Mouse (Mus musculus): ENCODE measurements around the gene Znhit2. TPM values are rescaled to one million over a fixed set of nuclear protein-coding genes. Genes with fewer than 3 reads are reported as not detected.
"Not testable (repeated sequence)": the region's sequence is repeated elsewhere in the genome, so short reads cannot be mapped to it uniquely, and the experiment has no call there.

The Znhit2 gene
- 10 to 100 TPM; 33.4 to 38.1 TPM for total RNA-seq (2021)

DNA sequence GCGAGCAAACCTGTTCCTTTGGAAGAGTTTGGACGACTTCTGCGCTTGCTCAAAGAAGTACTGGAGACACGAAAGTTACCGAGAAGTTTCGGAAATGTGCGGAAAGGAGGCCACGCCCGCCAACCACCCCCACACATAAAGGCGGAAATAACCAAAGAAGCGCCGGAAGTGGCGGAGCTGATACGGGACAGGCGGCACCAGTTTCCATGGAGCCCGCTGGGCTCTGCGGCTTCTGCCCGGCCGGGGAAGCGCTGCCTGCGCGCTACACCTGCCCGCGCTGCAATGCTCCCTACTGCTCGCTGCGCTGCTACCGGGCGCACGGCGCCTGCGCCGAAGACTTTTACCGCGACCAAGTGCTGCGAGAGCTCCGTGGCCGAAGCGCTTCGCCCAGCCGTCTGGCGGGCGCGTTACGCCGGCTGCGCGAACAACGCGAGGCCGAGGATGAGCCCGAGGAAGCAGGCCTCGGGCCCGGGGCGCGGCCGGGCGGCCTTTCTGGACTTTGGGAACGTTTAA lies at the start of gene Znhit2:
Gene Znhit2 (plus strand): TSS at position 172 of the 513 bp plus-strand sequence.
- intact Hi-C loops (cut with DNase I) = loop anchor here (5.0 kb wide), 1 partner anchor 276 kb away; no protein-coding TSS in a partner anchor
- DNase-seq (ENCODE audit: low spot score in 2 of 2) = peak; percentile 95 to 98

DNA sequence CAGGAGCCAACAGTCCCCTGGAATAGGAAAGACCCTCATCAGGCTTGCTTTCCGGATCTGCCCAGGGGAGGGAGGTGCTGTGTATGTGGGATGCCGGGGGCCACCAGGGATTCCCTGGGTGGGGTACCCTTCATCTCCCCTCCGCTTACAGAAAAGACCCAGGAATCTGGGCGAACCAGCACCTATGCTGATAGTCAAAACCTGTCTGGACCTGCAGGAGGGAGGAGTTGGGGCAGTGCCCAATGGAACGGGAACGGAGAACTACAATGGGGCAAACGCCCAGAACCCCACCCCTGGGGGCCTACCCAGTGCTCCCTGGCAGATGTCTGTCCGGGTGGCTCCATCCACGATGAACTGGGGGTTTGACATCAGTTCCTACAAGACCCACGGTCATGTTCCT lies 47.3 kb upstream of the Znhit2 start:
- no peak for DNase-seq (ENCODE audit: low spot score in 2 of 2)
- intact Hi-C loops (cut with DNase I) = loop anchor here (2.0 kb wide), 1 partner anchor 89 kb away; the partner anchor contains the start of gene Cdc42ep2

DNA sequence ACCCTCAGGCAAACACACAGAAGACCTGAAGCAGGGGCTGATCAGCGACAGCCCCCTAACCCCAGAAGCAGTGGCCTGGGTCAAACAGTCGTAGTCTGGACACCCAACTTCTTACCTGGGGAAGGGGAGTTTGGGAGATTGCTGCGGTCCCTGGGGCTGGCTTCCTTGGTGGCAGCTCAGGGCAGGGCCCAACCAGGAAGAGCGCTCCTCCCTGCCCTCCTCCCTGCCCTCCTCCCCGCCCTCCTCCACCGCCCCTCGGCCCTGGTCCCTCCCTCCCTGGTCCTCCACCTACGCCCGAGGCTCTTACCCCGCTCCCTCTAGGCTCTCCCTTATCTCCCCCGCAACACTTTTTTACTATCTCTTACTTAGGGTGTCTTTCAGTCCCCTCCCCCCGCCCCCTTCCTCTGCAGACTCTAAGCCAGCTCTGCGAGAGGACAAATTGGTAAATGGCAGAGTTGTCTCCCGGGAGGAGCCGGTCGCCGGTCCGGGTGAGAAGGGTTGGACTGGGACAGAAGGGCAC lies 45.9 kb upstream of the Znhit2 start:
- no peak for DNase-seq (ENCODE audit: low spot score in 2 of 2)
- intact Hi-C loops (cut with DNase I) = loop anchor here (2.0 kb wide), 1 partner anchor 90 kb away; the partner anchor contains the start of gene Cdc42ep2

DNA sequence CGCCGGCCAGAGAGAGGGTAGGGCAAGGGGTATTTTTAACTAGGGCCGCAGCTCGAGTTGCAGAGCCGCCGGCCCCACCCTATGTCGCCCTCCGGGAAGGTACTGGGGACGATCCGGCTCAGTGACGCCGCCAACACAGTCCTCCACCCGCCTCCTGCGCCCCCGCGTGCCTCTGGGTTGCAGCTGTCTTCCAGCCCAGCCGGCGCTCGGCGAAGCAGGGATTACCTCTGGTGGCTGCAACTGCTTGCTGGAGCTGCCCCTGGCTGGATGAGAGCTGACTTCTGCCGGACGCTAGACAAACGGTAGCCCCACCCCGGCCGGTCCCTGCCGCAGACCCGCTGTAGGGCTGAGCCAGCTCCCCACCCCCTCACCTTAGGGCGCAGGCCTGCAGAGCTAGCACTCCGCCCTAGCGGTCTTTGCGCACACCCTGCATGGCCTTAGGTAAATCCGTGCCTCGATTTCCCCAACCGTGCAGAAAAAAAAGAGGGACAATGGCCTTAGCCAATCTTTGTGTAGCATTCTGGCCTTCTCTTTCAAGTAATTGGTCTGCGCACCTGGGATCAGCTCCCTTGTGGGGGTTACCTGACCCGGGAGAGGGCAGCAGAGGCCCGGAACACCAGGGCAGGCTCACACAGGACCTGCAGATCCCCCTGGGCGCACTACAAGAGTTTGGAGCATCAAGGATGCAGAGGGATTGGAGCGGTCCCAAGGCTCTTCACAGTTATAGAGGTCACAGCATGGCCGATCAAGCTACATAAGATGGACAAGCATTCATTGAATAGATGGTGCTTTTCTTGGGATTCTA lies 45.3 kb upstream of the Znhit2 start, which contains the start of gene Capn1:
Gene Capn1 (minus strand): TSS at position 387 of the 805 bp plus-strand sequence.
- intact Hi-C loops (cut with DNase I) = loop anchor here (2.0 kb wide), 1 partner anchor 91 kb away; the partner anchor contains the start of gene Cdc42ep2
- peak; percentile 65 to 73 for DNase-seq (ENCODE audit: low spot score in 2 of 2)

- no peak for DNase-seq (ENCODE audit: low spot score in 2 of 2)
- intact Hi-C loops (cut with DNase I) = no loop called here
Measured at GRCm38 (mm10) chr19:6016532-6016931, 44.5 kb upstream of the Znhit2 start.

GRCm38 (mm10) chr19:6018142-6019089 lies 42.6 kb upstream of the Znhit2 start:
- intact Hi-C loops (cut with DNase I) = loop anchor here (1.0 kb wide), 1 partner anchor 54 kb away; the partner anchor contains the start of gene Pola2

DNA sequence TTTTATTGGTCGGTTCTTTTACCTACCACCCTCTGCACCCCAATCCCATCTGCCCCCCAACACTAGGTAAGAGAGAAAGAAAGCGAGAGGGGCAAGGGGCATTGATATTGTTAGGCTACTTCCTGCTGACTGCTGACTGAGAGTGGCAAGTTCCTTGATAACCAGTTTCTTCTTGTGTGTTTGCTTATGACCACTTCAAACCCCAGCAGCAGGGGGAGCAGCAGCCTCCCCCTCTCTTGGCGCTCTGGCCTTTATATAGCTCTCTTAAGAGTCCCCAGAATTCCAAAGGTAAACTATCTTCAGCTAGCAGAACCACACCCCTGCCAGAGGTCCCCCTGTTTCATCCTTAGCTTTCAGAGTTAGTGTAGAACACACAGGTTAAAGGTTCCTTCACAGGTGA lies 40.7 kb upstream of the Znhit2 start:
- no peak for DNase-seq (ENCODE audit: low spot score in 2 of 2)
- intact Hi-C loops (cut with DNase I) = loop anchor here (10.0 kb wide), 1 partner anchor 235 kb away; no protein-coding TSS in a partner anchor

More at GRCm38 (mm10) chr19:6018142-6019089, 42.6 kb upstream of the Znhit2 start:
- DNase-seq (ENCODE audit: low spot score in 2 of 2) = peak; percentile 81 to 90

- intact Hi-C loops (cut with DNase I) = loop anchor here (10.0 kb wide), 1 partner anchor 238 kb away; no protein-coding TSS in a partner anchor
- DNase-seq (ENCODE audit: low spot score in 2 of 2) = no peak
Measured at GRCm38 (mm10) chr19:6023059-6023458, 37.9 kb upstream of the Znhit2 start.

- intact Hi-C loops (cut with DNase I) = loop anchor here (10.0 kb wide), 1 partner anchor 239 kb away; no protein-coding TSS in a partner anchor
- no peak for DNase-seq (ENCODE audit: low spot score in 2 of 2)
Measured at GRCm38 (mm10) chr19:6023930-6024329, 37.1 kb upstream of the Znhit2 start.

DNA sequence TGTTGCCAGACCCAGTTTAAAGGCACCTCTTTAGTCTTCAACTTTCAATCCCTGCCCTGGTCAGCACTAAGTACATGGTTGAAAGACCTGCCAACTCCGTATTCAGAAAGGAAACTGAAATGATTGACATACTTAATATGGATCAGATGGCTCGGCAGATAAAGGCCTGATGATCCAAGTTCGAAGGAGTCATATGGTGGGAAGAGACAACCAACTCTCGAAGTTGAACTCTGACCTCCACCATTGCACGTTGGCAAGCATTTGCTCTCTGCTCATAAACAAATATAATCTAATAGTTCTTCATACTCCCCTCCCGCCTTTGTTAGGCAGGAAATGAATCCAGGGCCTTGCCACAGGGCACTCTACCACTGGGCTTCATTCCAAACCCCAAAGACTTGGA lies 32.0 kb upstream of the Znhit2 start:
- intact Hi-C loops (cut with DNase I) = loop anchor here (10.0 kb wide), 1 partner anchor 244 kb away; no protein-coding TSS in a partner anchor
- no peak for DNase-seq (ENCODE audit: low spot score in 2 of 2)

- no peak for DNase-seq (ENCODE audit: low spot score in 2 of 2)
- intact Hi-C loops (cut with DNase I) = loop anchor here (10.0 kb wide), 1 partner anchor 245 kb away; no protein-coding TSS in a partner anchor
Measured at GRCm38 (mm10) chr19:6029426-6029825, 31.6 kb upstream of the Znhit2 start.

DNA sequence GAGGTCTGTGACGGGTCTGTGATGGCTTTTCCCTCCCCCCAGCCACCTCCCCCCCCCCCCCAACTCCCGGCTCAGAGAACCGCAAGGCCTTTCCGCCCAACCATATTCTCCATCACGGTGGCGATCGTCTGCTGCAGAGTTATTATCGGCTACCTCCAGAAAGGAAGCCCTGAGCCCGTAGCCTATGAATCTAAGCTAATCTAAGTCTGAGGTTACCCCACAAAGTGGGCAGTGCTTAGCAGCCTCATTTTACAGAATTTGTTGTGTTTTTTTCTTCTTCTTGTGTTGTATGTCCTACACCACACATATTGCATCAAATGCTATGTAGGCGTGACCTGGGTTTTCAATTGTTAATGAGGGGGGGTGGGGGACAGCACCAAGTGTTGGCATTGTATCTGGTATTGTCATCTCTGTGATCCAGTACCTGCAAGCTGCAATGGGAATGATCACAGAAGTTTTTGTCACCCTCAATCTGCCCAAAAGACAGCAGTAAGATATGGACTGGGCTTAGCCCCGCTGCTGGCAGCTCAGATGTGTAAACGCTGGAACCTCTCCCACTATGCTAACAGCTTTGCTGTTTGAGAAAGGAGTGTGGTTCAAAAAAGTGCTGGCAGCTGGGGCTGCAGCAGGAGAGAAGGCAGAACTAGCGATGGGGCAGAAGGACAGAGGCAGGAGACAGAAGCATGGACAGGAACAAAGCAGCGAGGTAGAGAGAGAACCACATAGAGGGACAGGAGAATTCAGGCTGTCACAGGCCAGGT lies 30.3 kb upstream of the Znhit2 start:
- intact Hi-C loops (cut with DNase I) = no loop called here

DNA sequence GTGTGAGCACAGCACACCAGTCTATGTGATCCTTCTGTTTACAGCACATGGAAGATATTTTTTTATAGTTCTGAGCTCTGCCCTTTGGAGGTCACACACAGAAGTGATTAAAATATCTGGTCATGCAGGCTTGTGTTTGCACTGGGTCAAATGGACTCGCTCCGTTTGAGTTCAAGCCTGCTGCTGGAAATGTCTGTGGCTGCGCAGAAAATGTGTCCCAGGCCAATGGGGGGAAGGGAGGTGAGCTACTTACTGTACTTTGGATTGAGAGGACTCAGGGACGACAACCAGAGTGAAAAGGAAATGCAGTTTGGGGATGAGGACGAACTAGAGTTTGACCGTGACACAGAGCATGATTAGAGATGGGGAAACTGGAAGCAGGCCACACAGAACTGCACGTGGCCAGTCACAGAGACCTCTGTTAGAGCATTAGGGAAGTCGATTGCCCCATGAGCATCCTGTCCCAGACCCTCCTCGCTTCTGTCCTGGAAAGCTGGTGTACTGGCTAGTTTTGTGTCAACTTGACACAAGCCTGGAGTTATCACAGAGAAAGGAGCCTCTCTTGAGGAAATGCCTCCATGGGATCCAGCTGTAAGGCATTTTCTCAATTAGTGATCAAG lies 24.9 kb upstream of the Znhit2 start:
- DNase-seq (ENCODE audit: low spot score in 2 of 2) = no peak
- intact Hi-C loops (cut with DNase I) = no loop called here

More for the DNA sequence above, 30.3 kb upstream of the Znhit2 start:
- DNase-seq (ENCODE audit: low spot score in 2 of 2) = no peak

- DNase-seq (ENCODE audit: low spot score in 2 of 2) = no peak
- intact Hi-C loops (cut with DNase I) = no loop called here
Measured at GRCm38 (mm10) chr19:6037695-6038094, 23.3 kb upstream of the Znhit2 start.

GRCm38 (mm10) chr19:6038326-6038725 lies 22.7 kb upstream of the Znhit2 start:
- DNase-seq (ENCODE audit: low spot score in 2 of 2) = no peak
- intact Hi-C loops (cut with DNase I) = no loop called here

DNA sequence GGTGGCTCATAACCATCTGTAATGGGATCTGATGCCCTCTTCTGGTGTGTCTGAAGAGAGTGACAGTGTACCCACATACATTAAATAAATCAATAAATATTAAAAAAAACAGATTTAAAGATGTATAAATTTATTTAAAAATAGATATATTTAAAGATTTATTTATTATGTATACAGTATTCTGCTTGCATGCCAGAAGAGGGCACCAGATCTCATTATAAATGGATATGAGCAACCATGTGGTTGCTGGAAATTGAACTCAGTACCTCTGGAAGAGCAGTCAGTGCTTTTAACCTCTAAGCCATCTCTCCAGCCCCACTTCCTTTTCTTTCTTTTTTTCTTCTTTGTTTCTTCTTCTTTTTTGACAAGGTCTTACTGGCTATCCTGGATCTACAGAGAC lies 21.0 kb upstream of the Znhit2 start:
- intact Hi-C loops (cut with DNase I) = loop anchor here (5.0 kb wide), 1 partner anchor 118 kb away; the partner anchor contains the start of gene Cdc42ep2

GRCm38 (mm10) chr19:6042293-6042692 lies 18.7 kb upstream of the Znhit2 start:
- intact Hi-C loops (cut with DNase I) = loop anchor here (5.0 kb wide), 1 partner anchor 120 kb away; the partner anchor contains the start of gene Cdc42ep2

More for the DNA sequence above, 21.0 kb upstream of the Znhit2 start:
- no peak for DNase-seq (ENCODE audit: low spot score in 2 of 2)

GRCm38 (mm10) chr19:6044102-6044501 lies 16.9 kb upstream of the Znhit2 start:
- intact Hi-C loops (cut with DNase I) = loop anchor here (5.0 kb wide), 1 partner anchor 122 kb away; the partner anchor contains the start of gene Cdc42ep2

More at GRCm38 (mm10) chr19:6042293-6042692, 18.7 kb upstream of the Znhit2 start:
- no peak for DNase-seq (ENCODE audit: low spot score in 2 of 2)

More at GRCm38 (mm10) chr19:6044102-6044501, 16.9 kb upstream of the Znhit2 start:
- DNase-seq (ENCODE audit: low spot score in 2 of 2) = not testable (repeated sequence)

Data from left cerebral cortex, postnatal 25 days (tissue).